Mouse (Mus musculus): ENCODE measurements around the gene Col4a1. TPM values are rescaled to one million over a fixed set of nuclear protein-coding genes. Genes with fewer than 3 reads are reported as not detected.

Col4a1 gene
- polyA plus RNA-seq, 1 experiment from 2014 or later: 14.3 TPM

- Histone ChIP-seq H3K4me1 (replicated peaks) (peaks cover 7% of the 10 kb centered on the region; the same call in 1 of the 2 replicates), H3K4me2 (peak overlapping the region; percentile 62), H3K27ac (no peak overlapping the region), H3K27me3 (peaks cover 57% of the 10 kb centered on the region), H3K9ac (peak overlapping the region; percentile 57; the same call in 1 of the 2 replicates), H3K36me3 (no peaks in the 10 kb centered on the region), H3K4me3 (replicated peaks) (peak overlapping the region; percentile 56), H3K9me3 (replicated peaks) (no peaks in the 10 kb centered on the region)
- DNase-seq (no peak), ATAC-seq (ENCODE audit: low read depth) (no peak)
- 5% methylated on average over 45 of the region's 45 CpGs for WGBS (ENCODE audit: insufficient replicate concordance)
Observed at GRCm38 (mm10) chr8:11313176-11314111, 818 bp upstream of the Col4a1 start.

DNA sequence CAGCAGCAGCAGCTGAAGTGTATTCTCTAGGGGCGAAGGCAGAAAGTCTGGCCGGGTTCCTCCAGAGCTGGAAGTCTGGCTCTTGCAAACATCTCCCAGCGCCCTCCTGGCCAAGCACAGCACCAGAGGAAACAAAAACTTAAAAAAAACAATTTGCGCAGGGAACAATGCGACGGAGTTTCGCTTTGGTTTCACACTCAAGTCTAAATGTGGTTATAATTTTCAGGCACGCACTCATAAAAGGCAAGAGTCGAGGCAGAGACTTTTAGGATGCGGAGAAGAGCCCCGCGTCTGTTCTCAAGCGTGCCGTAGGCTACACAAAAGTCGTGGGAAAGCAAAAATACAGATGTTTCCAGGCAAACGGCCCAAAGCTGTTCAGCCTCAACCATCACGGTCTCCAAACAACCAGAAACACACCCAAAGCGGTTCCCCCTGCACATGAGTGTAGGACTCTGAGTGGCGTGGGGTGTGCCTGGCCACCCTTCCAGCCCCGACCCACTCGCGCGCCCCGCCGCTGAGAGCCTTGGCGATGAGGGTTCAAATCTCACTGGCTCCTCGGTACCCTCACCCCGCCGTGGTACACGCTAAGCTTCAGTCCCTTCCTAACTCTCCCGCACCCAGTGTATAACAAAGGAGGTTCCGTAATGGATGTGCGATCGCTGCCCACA is 811 bp downstream of the Col4a1 start:
- Histone ChIP-seq H3K9me3 (replicated peaks) (no peaks in the 10 kb centered on the region), H3K9ac (peak overlapping the region; percentile 57), H3K4me1 (replicated peaks) (peaks cover 7% of the 10 kb centered on the region; the same call in 1 of the 2 replicates), H3K27ac (no peak overlapping the region), H3K27me3 (peaks cover 57% of the 10 kb centered on the region), H3K36me3 (no peaks in the 10 kb centered on the region), H3K4me3 (replicated peaks) (peak overlapping the region; percentile 56), H3K4me2 (peak overlapping the region; percentile 62)
- DNase-seq (no peak), ATAC-seq (ENCODE audit: low read depth) (no peak)
- WGBS (ENCODE audit: insufficient replicate concordance): 5% methylated on average over 34 of the region's 34 CpGs

- Histone ChIP-seq H3K36me3 (no peaks in the 10 kb centered on the region), H3K4me2 (no peak overlapping the region), H3K9me3 (replicated peaks) (no peaks in the 10 kb centered on the region), H3K27me3 (peaks cover 55% of the 10 kb centered on the region), H3K4me3 (replicated peaks) (no peak overlapping the region), H3K27ac (no peak overlapping the region), H3K9ac (no peak overlapping the region), H3K4me1 (replicated peaks) (peaks cover 7% of the 10 kb centered on the region; the same call in 1 of the 2 replicates)
- WGBS (ENCODE audit: insufficient replicate concordance): 45% methylated on average over 2 of the region's 2 CpGs
- ATAC-seq (ENCODE audit: low read depth) (no peak), DNase-seq (no peak)
Observed at GRCm38 (mm10) chr8:11310049-11310448, 2.6 kb downstream of the Col4a1 start.

- H3K9me3 ChIP-seq (replicated peaks): no peaks in the 10 kb centered on the region
- H3K36me3 ChIP-seq: no peaks in the 10 kb centered on the region
- DNase-seq (no peak), ATAC-seq (ENCODE audit: low read depth) (no peak)
- 41% methylated on average over 5 of the region's 5 CpGs for WGBS (ENCODE audit: insufficient replicate concordance)
- H3K9ac ChIP-seq: no peak overlapping the region
- H3K4me2 ChIP-seq: no peak overlapping the region
- H3K4me1 ChIP-seq (replicated peaks): peaks cover 7% of the 10 kb centered on the region; the same call in 1 of the 2 replicates
- H3K4me3 ChIP-seq (replicated peaks): no peak overlapping the region
- H3K27me3 ChIP-seq: peaks cover 47% of the 10 kb centered on the region
- no peak overlapping the region for H3K27ac ChIP-seq
Observed at GRCm38 (mm10) chr8:11309226-11309625, 3.4 kb downstream of the Col4a1 start.

- H3K4me2 ChIP-seq: no peak overlapping the region
- peaks cover 7% of the 10 kb centered on the region; the same call in 1 of the 2 replicates for H3K4me1 ChIP-seq (replicated peaks)
- no peak for DNase-seq
- WGBS (ENCODE audit: insufficient replicate concordance): 38% methylated on average over 7 of the region's 7 CpGs
- no peak for ATAC-seq (ENCODE audit: low read depth)
- no peak overlapping the region for H3K9ac ChIP-seq
- H3K27ac ChIP-seq: no peak overlapping the region
- H3K27me3 ChIP-seq: peaks cover 40% of the 10 kb centered on the region
- no peaks in the 10 kb centered on the region for H3K9me3 ChIP-seq (replicated peaks)
- no peak overlapping the region for H3K4me3 ChIP-seq (replicated peaks)
- no peaks in the 10 kb centered on the region for H3K36me3 ChIP-seq
Observed at GRCm38 (mm10) chr8:11308570-11308998, 4.0 kb downstream of the Col4a1 start.

DNA sequence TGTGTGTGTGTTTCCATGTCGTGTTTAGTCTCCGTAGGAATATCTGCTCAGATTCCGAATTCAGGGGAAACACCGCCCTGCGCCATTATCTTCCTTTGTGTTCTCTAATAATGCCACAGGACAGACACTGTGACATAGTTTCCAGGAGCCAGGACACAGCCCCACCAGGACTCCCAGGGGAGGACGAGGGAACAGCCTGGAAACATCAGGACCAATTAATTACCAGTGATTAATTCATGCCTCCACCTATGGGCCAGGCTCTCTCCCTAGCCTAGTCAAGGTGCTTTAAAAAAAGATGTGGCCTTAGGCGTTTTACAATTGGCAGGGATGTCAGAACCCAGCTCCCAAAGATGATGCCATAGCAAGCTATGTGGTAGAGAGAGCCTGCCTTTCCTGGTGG is 5.2 kb downstream of the Col4a1 start:
- peaks cover 7% of the 10 kb centered on the region; the same call in 1 of the 2 replicates for H3K4me1 ChIP-seq (replicated peaks)
- H3K4me2 ChIP-seq: no peak overlapping the region
- ATAC-seq (ENCODE audit: low read depth): no peak
- no peak overlapping the region for H3K27ac ChIP-seq
- DNase-seq: no peak
- peaks cover 29% of the 10 kb centered on the region for H3K27me3 ChIP-seq
- H3K36me3 ChIP-seq: no peaks in the 10 kb centered on the region
- no peaks in the 10 kb centered on the region for H3K9me3 ChIP-seq (replicated peaks)
- no peak overlapping the region for H3K4me3 ChIP-seq (replicated peaks)
- WGBS (ENCODE audit: insufficient replicate concordance): 64% methylated on average over 7 of the region's 7 CpGs
- no peak overlapping the region for H3K9ac ChIP-seq

GRCm38 (mm10) chr8:11305539-11305938 is 7.1 kb downstream of the Col4a1 start:
- Histone ChIP-seq H3K9me3 (replicated peaks) (no peaks in the 10 kb centered on the region), H3K36me3 (no peaks in the 10 kb centered on the region), H3K27me3 (peaks cover 10% of the 10 kb centered on the region; the same call in 1 of the 2 replicates), H3K4me3 (replicated peaks) (no peak overlapping the region), H3K9ac (no peak overlapping the region), H3K27ac (no peak overlapping the region), H3K4me1 (replicated peaks) (peaks cover 7% of the 10 kb centered on the region; the same call in 1 of the 2 replicates), H3K4me2 (no peak overlapping the region)
- DNase-seq: no peak
- 63% methylated on average over 1 of the region's 1 CpGs for WGBS (ENCODE audit: insufficient replicate concordance)
- ATAC-seq (ENCODE audit: low read depth): no peak

DNA sequence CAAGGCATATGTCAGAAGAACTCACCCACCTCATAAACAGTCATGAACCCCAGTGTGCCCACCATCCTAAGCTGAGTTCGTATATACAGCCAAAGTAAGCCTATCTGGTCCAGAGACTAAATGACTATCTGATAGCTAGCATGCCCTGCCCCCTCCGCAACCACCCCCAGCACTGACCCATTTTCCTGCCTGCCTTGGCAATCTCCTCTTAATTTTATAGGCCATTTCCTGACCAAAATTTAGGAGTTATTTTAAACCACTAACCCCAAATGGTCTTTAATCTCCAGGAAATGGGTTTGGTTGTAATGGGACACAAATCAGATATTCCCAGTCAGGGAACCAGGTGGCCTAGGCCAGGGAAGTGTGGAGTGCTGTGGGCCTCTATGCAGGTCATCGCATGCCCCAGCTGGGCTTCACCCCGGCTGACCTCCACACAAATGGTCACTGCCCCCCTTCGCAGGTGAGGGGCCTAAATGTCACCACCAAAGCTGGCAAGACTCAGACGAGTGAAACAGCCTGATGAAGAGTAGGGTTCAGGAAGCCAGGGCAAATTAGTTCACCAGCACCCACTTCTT is 8.5 kb downstream of the Col4a1 start:
- H3K27ac ChIP-seq: no peak overlapping the region
- H3K4me3 ChIP-seq (replicated peaks): no peak overlapping the region
- no peak overlapping the region for H3K4me2 ChIP-seq
- no peak overlapping the region for H3K9ac ChIP-seq
- ATAC-seq (ENCODE audit: low read depth) (no peak), DNase-seq (no peak)
- H3K9me3 ChIP-seq (replicated peaks): no peaks in the 10 kb centered on the region
- WGBS (ENCODE audit: insufficient replicate concordance): 61% methylated on average over 6 of the region's 6 CpGs
- H3K27me3 ChIP-seq: no peaks in the 10 kb centered on the region
- H3K36me3 ChIP-seq: no peaks in the 10 kb centered on the region
- peaks cover 3% of the 10 kb centered on the region; the same call in 1 of the 2 replicates for H3K4me1 ChIP-seq (replicated peaks)

GRCm38 (mm10) chr8:11300436-11300835 is 12.2 kb downstream of the Col4a1 start:
- 72% methylated on average over 8 of the region's 8 CpGs for WGBS (ENCODE audit: insufficient replicate concordance)
- no peak overlapping the region for H3K4me2 ChIP-seq
- H3K36me3 ChIP-seq: no peaks in the 10 kb centered on the region
- DNase-seq: no peak
- no peak overlapping the region for H3K4me3 ChIP-seq (replicated peaks)
- H3K27ac ChIP-seq: no peak overlapping the region
- ATAC-seq (ENCODE audit: low read depth): no peak
- H3K9ac ChIP-seq: no peak overlapping the region
- H3K27me3 ChIP-seq: no peaks in the 10 kb centered on the region
- H3K4me1 ChIP-seq (replicated peaks): peaks cover 7% of the 10 kb centered on the region; the same call in 1 of the 2 replicates
- H3K9me3 ChIP-seq (replicated peaks): no peaks in the 10 kb centered on the region

- no peak for ATAC-seq (ENCODE audit: low read depth)
Observed at GRCm38 (mm10) chr8:11299317-11299602, 13.4 kb downstream of the Col4a1 start.

More at GRCm38 (mm10) chr8:11299317-11299602, 13.4 kb downstream of the Col4a1 start:
- no peak overlapping the region for H3K4me3 ChIP-seq (replicated peaks)
- H3K9ac ChIP-seq: no peak overlapping the region
- peaks cover 9% of the 10 kb centered on the region; the same call in 1 of the 2 replicates for H3K4me1 ChIP-seq (replicated peaks)
- no peaks in the 10 kb centered on the region for H3K36me3 ChIP-seq
- H3K27ac ChIP-seq: no peak overlapping the region
- no peak for DNase-seq
- H3K27me3 ChIP-seq: no peaks in the 10 kb centered on the region
- WGBS (ENCODE audit: insufficient replicate concordance): 57% methylated on average over 3 of the region's 3 CpGs
- H3K4me2 ChIP-seq: no peak overlapping the region
- no peaks in the 10 kb centered on the region for H3K9me3 ChIP-seq (replicated peaks)
